Mouse (Mus musculus): ENCODE measurements around the gene Frrs1. TPM values are rescaled to one million over a fixed set of nuclear protein-coding genes. Genes with fewer than 3 reads are reported as not detected.

Gene Frrs1
- polyA plus RNA-seq, 1 experiment from 2014 or later, result 11.5 TPM

DNA sequence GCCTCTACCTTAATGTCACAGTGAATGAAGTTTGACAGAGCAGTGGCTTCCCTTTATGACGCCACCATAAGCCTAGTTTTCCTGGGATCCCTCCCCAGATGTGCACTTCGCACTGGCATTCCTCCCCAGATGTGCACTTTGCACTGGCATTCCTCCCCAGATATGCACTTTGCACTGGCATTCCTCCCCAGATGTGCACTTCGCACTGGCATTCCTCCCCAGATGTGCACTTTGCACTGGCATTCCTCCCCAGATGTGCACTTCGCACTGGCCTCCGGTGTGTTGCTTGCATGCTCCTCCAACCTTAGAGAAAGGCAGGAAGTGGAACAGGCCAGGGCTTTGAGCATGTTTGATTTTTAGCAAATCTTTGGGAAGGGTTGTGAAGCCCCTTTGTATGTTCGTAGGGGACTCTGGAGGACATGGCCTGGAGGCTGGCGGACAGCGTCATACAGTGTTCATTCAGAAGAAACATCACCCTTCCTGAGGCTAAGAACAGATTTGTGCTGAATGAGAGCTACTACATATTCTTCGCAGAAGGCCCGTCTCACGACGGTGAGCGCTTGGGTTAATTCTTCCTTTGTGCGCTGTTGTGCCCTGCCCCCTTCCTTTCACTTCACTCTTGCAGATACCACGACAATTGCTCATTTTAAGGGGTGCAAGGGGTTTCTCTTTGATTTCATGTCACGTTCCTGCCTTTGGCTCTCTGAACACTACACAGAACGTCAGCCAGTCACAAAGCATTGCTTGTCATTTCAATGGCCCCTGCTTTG is 32.4 kb downstream of the Frrs1 start:
- Histone ChIP-seq H3K4me3 (no peak overlapping the region), H3K4me1 (peaks cover 9% of the 10 kb centered on the region), H3K36me3 (no peaks in the 10 kb centered on the region), H3K27me3 (ENCODE audit: low read depth, poor library complexity, severe bottlenecking) (no peaks in the 10 kb centered on the region), H3K9me3 (replicated peaks) (no peaks in the 10 kb centered on the region), H3K27ac (replicated peaks) (peak overlapping the region; percentile 52; the same call in 1 of the 2 replicates)
- DNase-seq (ENCODE audit: low spot score), result no peak
- WGBS, result 71% methylated on average over 17 of the region's 17 CpGs

DNA sequence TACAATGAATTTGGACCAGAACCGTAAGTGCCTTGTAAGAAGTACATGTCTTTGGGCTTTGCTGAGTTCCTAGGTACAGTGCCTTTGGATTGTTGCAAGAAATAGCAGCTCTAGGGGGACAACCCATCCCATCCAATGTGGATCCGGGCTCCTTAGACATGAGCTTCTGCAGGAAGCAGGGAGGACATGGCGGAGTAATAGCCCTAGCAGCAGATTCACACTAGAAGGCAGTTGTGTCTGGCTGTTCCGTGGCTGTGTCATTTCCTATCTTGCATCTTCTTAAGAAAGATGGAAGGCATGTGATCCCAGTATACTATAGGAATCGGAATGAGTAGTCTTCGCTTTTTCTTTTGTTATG is 32.9 kb downstream of the Frrs1 start:
- DNase-seq (ENCODE audit: low spot score), result no peak
- no peaks in the 10 kb centered on the region for H3K36me3 ChIP-seq
- 94% methylated on average over 6 of the region's 6 CpGs for WGBS
- H3K4me1 ChIP-seq, result peaks cover 9% of the 10 kb centered on the region
- peak overlapping the region; percentile 52; the same call in 1 of the 2 replicates for H3K27ac ChIP-seq (replicated peaks)
- no peak overlapping the region for H3K4me3 ChIP-seq
- no peaks in the 10 kb centered on the region for H3K27me3 ChIP-seq (ENCODE audit: low read depth, poor library complexity, severe bottlenecking)
- no peaks in the 10 kb centered on the region for H3K9me3 ChIP-seq (replicated peaks)

DNA sequence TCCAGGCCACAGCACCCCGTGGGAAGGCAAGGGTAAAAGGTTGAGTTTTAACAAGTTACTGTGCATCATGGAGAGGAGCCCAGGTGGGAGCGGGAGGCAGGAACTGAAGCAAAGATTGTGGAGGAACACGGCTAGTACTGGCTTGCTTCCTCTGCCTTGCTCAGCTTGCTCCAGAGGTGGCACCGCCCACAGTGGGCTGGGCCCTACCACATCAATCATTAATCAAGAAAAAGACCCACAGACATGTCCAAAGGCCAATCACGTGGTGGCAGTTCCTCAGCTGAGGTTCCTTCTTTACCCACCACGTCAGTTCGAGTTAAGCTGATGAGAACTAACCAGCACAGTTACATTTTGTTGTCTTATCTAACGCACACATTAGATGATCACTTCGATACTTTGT is 33.6 kb downstream of the Frrs1 start:
- 88% methylated on average over 9 of the region's 9 CpGs for WGBS
- Histone ChIP-seq H3K4me3 (no peak overlapping the region), H3K36me3 (no peaks in the 10 kb centered on the region), H3K4me1 (peaks cover 9% of the 10 kb centered on the region), H3K27ac (replicated peaks) (no peak overlapping the region), H3K27me3 (ENCODE audit: low read depth, poor library complexity, severe bottlenecking) (no peaks in the 10 kb centered on the region), H3K9me3 (replicated peaks) (no peaks in the 10 kb centered on the region)
- no peak for DNase-seq (ENCODE audit: low spot score)

DNA sequence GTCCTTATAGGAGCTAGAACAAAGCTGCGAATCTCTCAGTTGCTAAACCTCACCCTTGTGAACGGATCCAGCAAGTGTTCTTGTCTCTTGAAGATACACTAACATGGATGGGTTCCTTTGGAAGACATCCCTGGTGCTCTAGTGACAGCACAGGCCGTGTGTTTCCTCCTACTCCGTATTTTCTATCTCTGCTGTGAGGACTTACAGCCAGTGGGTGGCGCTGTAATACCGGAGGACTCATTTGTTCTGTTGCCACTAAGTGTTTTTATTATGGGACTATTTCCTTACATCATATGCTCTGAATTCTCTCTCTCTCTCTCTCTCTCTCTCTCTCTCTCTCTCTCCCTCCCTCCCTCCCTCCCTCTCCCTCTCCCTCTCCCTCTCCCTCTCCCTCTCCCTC is 44.9 kb downstream of the Frrs1 start:
- Histone ChIP-seq H3K4me1 (no peaks in the 10 kb centered on the region), H3K27ac (replicated peaks) (no peak overlapping the region), H3K36me3 (no peaks in the 10 kb centered on the region), H3K9me3 (replicated peaks) (no peaks in the 10 kb centered on the region), H3K27me3 (ENCODE audit: low read depth, poor library complexity, severe bottlenecking) (no peaks in the 10 kb centered on the region), H3K4me3 (no peak overlapping the region)
- DNase-seq (ENCODE audit: low spot score), result peak; percentile 64
- 21% methylated on average over 6 of the region's 6 CpGs for WGBS

DNA sequence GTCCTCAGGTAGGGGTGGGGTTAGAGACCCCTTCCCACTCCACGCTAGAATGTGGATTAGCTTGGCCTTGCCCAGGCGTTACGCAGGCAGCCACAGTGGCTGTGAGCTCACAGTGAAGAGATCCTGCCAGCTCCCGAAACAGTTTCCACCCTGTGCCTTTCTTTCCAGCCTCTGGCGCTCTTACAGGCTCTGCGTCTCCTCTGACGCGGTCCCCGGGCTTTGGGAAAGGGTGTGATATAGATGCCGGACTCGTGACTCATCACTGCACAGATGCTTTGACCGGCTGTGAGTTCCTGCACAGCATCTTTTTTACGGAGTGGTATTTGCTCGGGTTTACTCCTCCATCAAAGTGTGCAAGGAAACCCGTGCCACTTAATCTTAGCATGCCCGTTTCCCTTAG is 46.6 kb downstream of the Frrs1 start:
- no peak for DNase-seq (ENCODE audit: low spot score)
- H3K4me3 ChIP-seq, result no peak overlapping the region
- 90% methylated on average over 16 of the region's 16 CpGs for WGBS
- H3K27ac ChIP-seq (replicated peaks), result no peak overlapping the region
- H3K9me3 ChIP-seq (replicated peaks), result no peaks in the 10 kb centered on the region
- no peaks in the 10 kb centered on the region for H3K27me3 ChIP-seq (ENCODE audit: low read depth, poor library complexity, severe bottlenecking)
- H3K36me3 ChIP-seq, result no peaks in the 10 kb centered on the region
- H3K4me1 ChIP-seq, result no peaks in the 10 kb centered on the region

DNA sequence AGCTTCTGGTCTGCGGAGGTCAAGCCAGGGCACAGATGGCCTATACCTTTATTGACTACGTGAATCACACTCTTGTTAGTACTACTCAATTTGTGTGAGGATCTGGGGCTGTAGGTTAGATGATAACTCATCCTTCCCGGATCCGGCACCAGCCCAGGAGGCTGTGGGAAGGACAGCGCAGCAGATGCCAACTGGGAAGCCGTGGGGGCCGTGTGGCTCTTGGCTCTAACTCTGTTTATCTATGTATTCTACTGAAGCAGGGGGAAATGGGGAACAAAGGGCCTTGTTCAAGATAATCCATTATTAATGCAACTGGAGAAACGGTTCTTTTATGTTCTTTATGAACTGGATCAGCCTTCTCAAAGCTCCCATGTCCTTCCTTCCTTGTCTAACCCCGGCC is 47.3 kb downstream of the Frrs1 start:
- Histone ChIP-seq H3K27ac (replicated peaks) (no peak overlapping the region), H3K9me3 (replicated peaks) (no peaks in the 10 kb centered on the region), H3K36me3 (no peaks in the 10 kb centered on the region), H3K4me1 (no peaks in the 10 kb centered on the region), H3K4me3 (no peak overlapping the region), H3K27me3 (ENCODE audit: low read depth, poor library complexity, severe bottlenecking) (no peaks in the 10 kb centered on the region)
- 79% methylated on average over 9 of the region's 9 CpGs for WGBS
- no peak for DNase-seq (ENCODE audit: low spot score)

DNA sequence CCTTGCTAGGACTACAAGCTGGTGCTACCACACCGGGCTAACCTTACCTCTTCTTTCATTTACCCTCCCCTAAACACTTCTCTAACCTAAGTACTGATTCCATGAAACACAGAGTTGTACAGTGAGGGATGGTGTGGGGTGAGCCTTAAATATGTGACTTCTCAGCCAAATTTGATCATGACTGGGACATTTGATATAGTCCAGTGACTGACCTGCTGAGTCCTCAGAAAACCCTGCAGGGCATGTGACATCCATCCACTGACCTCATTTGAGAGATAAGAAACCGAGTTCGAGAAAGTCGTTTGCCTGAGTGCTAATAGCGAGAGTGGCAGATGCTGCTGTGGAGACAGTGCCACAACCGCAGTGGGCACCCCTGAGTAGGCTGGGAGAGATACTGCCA is 55.1 kb downstream of the Frrs1 start:
- Histone ChIP-seq H3K27ac (replicated peaks) (no peak overlapping the region), H3K9me3 (replicated peaks) (no peaks in the 10 kb centered on the region), H3K4me3 (no peak overlapping the region), H3K4me1 (no peaks in the 10 kb centered on the region), H3K27me3 (ENCODE audit: low read depth, poor library complexity, severe bottlenecking) (no peaks in the 10 kb centered on the region), H3K36me3 (no peaks in the 10 kb centered on the region)
- WGBS, result 93% methylated on average over 6 of the region's 6 CpGs
- no peak for DNase-seq (ENCODE audit: low spot score)

DNA sequence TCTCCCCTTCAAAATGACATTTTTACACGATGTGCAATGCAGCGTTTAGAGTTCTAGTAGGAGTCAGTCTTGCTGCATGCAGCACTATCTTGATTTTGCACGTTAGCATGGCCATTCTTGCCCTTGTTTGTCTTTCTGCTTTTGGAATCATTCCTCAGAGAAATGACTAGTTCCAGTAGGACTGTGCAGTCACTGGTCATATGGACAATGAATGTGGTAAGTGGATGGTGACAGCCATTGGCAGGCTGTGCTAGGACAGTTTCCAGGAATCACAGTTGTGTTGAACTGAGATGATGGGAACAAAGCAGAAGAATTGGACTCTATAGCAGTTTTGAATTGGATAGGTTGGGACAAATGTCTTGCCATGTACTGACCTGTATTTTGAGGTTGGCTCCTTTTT is 55.7 kb downstream of the Frrs1 start:
- H3K36me3 ChIP-seq, result no peaks in the 10 kb centered on the region
- WGBS, result 81% methylated on average over 3 of the region's 3 CpGs

DNA sequence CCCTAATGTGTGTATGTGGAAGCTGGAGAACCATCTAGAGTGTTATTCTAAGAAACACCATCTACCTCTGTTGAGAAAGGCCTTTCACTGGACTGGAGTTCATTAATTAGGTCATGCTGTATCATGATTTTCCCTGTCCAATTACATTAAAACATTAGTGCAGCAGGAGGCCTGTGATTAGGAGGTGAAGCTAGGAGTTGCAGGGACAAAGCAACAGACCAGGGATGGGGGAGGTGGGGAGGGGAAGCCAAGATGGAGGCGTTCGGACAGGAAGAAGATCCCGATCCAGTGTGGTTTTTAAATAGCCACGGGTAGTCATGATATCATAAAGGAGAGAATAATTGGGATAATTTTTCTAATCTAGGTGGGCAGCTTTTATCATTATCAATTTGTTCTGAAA is 57.8 kb downstream of the Frrs1 start:
- Histone ChIP-seq H3K4me1 (no peaks in the 10 kb centered on the region), H3K27me3 (ENCODE audit: low read depth, poor library complexity, severe bottlenecking) (no peaks in the 10 kb centered on the region), H3K4me3 (no peak overlapping the region), H3K36me3 (no peaks in the 10 kb centered on the region), H3K9me3 (replicated peaks) (no peaks in the 10 kb centered on the region), H3K27ac (replicated peaks) (no peak overlapping the region)
- DNase-seq (ENCODE audit: low spot score), result no peak
- WGBS, result 89% methylated on average over 4 of the region's 4 CpGs

More for the DNA sequence above, 55.7 kb downstream of the Frrs1 start:
- H3K27ac ChIP-seq (replicated peaks), result no peak overlapping the region
- DNase-seq (ENCODE audit: low spot score), result no peak
- H3K4me3 ChIP-seq, result no peak overlapping the region
- no peaks in the 10 kb centered on the region for H3K9me3 ChIP-seq (replicated peaks)
- no peaks in the 10 kb centered on the region for H3K4me1 ChIP-seq
- H3K27me3 ChIP-seq (ENCODE audit: low read depth, poor library complexity, severe bottlenecking), result no peaks in the 10 kb centered on the region

DNA sequence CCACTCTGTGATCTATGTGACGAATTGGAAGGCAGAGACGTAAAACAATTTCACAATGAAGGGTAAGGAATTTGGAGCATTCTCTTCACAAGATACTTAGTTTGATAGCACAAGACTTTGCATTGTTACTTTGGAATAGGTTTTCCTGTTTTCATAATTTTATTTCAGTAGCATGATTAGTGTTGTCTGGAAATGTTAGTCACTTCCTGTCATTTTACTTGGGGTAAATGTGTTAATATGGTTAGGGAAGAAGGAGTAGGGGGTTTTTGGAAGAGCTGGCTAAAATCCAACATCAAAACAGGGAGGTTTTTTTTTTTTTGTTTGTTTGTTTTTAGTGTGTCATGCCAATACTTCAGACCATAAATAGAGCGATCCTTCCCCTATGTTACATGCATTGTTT is 62.3 kb downstream of the Frrs1 start:
- Histone ChIP-seq H3K9me3 (replicated peaks) (no peaks in the 10 kb centered on the region), H3K36me3 (no peaks in the 10 kb centered on the region), H3K4me3 (no peak overlapping the region), H3K4me1 (no peaks in the 10 kb centered on the region), H3K27ac (replicated peaks) (no peak overlapping the region), H3K27me3 (ENCODE audit: low read depth, poor library complexity, severe bottlenecking) (no peaks in the 10 kb centered on the region)
- 93% methylated on average over 3 of the region's 3 CpGs for WGBS
- DNase-seq (ENCODE audit: low spot score), result no peak

DNA sequence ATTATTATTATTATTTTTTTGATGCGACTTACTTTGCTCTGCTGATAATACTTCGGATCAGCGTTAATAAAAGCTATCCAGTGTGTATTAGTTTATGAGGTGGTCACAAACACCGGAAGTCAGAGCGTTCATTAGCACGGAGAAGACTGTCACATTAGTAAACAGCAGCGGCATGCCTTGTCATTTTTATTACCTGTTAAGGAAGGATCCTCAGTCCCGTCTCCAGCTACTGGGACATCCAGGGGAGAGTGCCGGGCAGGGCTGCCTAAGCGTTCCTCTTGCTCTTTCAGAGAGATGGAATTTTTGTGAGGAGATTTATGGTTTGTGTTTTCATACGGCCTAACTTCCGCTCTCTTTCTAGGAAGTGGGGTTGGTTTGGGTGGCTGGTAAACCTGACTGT is 63.8 kb downstream of the Frrs1 start:
- H3K9me3 ChIP-seq (replicated peaks), result no peaks in the 10 kb centered on the region
- WGBS, result 94% methylated on average over 12 of the region's 12 CpGs
- no peaks in the 10 kb centered on the region for H3K36me3 ChIP-seq
- H3K4me3 ChIP-seq, result no peak overlapping the region
- no peak overlapping the region for H3K27ac ChIP-seq (replicated peaks)
- H3K4me1 ChIP-seq, result no peaks in the 10 kb centered on the region
- no peak for DNase-seq (ENCODE audit: low spot score)
- no peaks in the 10 kb centered on the region for H3K27me3 ChIP-seq (ENCODE audit: low read depth, poor library complexity, severe bottlenecking)

DNA sequence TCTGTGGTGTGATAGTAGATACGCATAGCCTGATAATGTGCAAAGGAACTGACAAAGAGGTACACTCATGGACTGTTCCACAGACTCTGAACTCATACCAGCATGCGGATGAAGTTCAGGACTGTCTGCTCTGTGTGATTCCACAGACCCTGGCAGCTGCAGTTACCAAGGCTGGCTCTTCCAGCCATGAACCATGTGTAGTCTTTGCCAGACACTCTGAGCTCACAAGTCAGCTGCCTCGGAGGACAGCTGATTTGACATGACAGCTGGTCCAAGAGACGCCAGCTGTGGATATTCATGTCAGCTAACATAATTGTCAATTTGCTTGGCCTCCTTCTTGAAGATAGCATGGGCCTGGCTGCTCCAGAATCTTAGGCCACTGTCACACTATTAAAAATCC is 69.7 kb downstream of the Frrs1 start:
- H3K27ac ChIP-seq (replicated peaks), result no peak overlapping the region
- H3K36me3 ChIP-seq, result no peaks in the 10 kb centered on the region
- H3K9me3 ChIP-seq (replicated peaks), result no peaks in the 10 kb centered on the region
- no peaks in the 10 kb centered on the region for H3K4me1 ChIP-seq
- H3K4me3 ChIP-seq, result no peak overlapping the region
- 95% methylated on average over 4 of the region's 4 CpGs for WGBS
- H3K27me3 ChIP-seq (ENCODE audit: low read depth, poor library complexity, severe bottlenecking), result no peaks in the 10 kb centered on the region
- DNase-seq (ENCODE audit: low spot score), result no peak

DNA sequence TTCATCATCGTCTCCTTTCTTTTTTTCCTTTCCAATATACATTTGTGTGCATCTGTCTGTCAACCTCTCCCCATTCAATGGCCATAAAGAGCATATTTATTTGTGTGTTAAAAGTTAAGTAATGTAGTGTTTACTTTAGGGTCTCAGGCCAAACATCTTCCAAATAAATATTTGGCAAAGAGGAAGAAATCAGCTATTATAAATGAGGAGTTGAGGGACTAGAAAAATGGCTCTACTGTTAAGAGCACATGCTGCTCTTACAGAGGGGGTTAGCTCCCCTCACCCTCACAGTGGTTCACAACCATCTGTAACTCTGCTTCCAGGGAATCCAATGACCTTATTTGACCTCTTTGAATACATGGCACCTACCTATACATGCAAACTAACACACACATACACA is 73.9 kb downstream of the Frrs1 start:
- Histone ChIP-seq H3K4me3 (no peak overlapping the region), H3K36me3 (no peaks in the 10 kb centered on the region), H3K9me3 (replicated peaks) (no peaks in the 10 kb centered on the region), H3K4me1 (no peaks in the 10 kb centered on the region), H3K27me3 (ENCODE audit: low read depth, poor library complexity, severe bottlenecking) (no peaks in the 10 kb centered on the region), H3K27ac (replicated peaks) (no peak overlapping the region)
- 88% methylated on average over 1 of the region's 1 CpGs for WGBS
- DNase-seq (ENCODE audit: low spot score), result no peak
